Mouse (Mus musculus): ENCODE measurements around the gene Trim32. TPM values are rescaled to one million over a fixed set of nuclear protein-coding genes. Genes with fewer than 3 reads are reported as not detected.

The Trim32 gene
- polyA plus RNA-seq, 1 experiment from 2014 or later, result 54.9 TPM

DNA sequence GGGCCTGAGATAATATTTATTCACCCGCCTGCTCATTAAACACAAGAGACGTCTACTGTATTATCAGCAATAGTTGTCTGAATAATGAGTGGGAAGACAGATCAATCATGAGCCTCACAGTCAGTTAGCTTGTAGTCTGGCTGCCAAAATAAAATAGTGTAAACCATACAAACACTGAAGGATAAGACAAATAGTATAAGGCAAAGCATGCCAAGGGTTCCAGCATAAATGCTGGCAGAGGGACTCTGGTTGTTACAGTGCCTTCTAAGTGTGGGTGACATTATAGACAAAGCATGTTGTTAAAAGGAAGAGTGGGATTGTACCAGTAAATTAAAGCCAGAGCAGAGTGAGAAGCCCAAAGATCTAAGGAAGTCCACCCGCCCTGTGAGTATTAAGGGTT lies 15.3 kb downstream of the Trim32 start:
- WGBS, result 77% methylated on average over 3 of the region's 3 CpGs
- Histone ChIP-seq H3K4me2 (no peak overlapping the region), H3K36me3 (peaks cover 54% of the 10 kb centered on the region), H3K9ac (no peak overlapping the region), H3K4me1 (no peaks in the 10 kb centered on the region), H3K27me3 (no peaks in the 10 kb centered on the region), H3K9me3 (replicated peaks) (no peaks in the 10 kb centered on the region), H3K27ac (no peak overlapping the region), H3K4me3 (replicated peaks) (no peak overlapping the region)
- no peak for ATAC-seq (replicated peaks; ENCODE audit: low FRiP score)

DNA sequence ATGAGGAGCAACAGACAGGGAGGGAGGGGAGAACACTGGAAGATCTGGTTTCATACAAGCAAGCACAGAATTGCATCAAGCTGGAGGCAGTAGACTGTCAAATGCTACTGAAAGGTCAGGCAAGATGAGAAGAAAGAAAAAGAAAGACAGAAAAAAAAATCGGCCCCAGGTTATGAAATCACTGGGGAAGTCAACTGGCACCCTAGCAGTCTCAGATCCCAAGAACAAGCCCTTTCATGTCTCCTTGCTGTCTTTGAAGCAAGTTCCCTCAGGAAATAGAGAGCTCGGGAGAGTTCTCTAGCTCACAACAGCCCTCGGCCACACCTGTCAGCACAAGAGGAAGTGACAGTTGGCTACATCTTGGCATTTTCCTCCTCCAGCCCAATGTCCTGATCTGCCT lies 33.4 kb downstream of the Trim32 start:
- Histone ChIP-seq H3K9ac (no peak overlapping the region), H3K4me2 (no peak overlapping the region), H3K4me1 (0 out of 2 replicates have a peak, but pooled peaks cover 6% of the 10 kb centered on the region), H3K9me3 (replicated peaks) (no peaks in the 10 kb centered on the region), H3K4me3 (replicated peaks) (no peak overlapping the region), H3K27ac (no peak overlapping the region), H3K36me3 (no peaks in the 10 kb centered on the region), H3K27me3 (no peaks in the 10 kb centered on the region)
- WGBS, result 54% methylated on average over 3 of the region's 3 CpGs
- ATAC-seq (replicated peaks; ENCODE audit: low FRiP score), result no peak

DNA sequence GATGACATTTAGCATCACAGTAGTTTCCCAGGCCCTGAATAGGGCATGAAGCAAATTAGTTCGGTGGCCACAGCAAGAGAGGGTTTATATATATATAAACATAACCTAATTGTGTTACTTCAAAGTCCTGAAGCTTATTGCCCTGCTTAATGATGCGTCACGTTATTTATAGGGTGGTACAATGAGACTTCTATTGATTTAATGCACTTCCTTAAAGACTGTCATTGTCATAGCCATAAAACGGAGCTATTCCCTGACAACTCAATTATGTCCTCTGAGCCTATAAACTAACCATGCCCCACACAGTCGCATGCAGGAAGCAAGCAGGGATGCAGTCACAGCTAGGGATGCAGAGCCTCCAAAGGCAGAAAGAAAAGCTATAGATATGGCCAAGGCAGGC lies 37.8 kb downstream of the Trim32 start:
- H3K36me3 ChIP-seq, result no peaks in the 10 kb centered on the region
- H3K9ac ChIP-seq, result no peak overlapping the region
- H3K9me3 ChIP-seq (replicated peaks), result no peaks in the 10 kb centered on the region
- H3K4me1 ChIP-seq, result 0 out of 2 replicates have a peak, but pooled peaks cover 4% of the 10 kb centered on the region
- no peak overlapping the region for H3K4me3 ChIP-seq (replicated peaks)
- H3K27me3 ChIP-seq, result no peaks in the 10 kb centered on the region
- no peak overlapping the region for H3K4me2 ChIP-seq
- H3K27ac ChIP-seq, result no peak overlapping the region
- 14% methylated on average over 5 of the region's 5 CpGs for WGBS
- ATAC-seq (replicated peaks; ENCODE audit: low FRiP score), result peak; percentile 49

DNA sequence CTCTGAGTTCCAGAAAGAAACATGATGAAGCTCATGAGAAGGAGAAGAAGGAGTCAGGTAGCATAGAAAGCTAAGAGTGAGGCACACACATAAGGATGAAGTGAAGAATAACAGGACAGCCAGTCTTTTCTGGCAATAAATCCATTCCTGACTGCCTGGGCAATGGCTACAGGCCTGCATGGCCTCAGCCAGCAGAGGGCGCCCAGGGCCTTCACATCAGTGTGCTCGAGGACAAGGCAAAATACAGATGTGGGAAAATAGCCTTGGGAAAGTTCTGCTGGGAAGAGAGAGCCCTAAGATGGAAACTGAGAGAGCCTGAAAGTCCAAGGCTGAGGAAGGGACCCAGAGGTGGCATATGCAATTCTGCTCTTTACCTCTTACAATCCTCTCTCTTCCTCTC lies 49.9 kb downstream of the Trim32 start:
- no peaks in the 10 kb centered on the region for H3K36me3 ChIP-seq
- H3K4me2 ChIP-seq, result no peak overlapping the region
- 3% methylated on average over 2 of the region's 2 CpGs for WGBS
- ATAC-seq (replicated peaks; ENCODE audit: low FRiP score), result peak; percentile 86; the same call in 1 of the 2 replicates
- H3K4me1 ChIP-seq, result no peaks in the 10 kb centered on the region
- H3K9me3 ChIP-seq (replicated peaks), result no peaks in the 10 kb centered on the region
- no peak overlapping the region for H3K27ac ChIP-seq
- H3K9ac ChIP-seq, result no peak overlapping the region
- H3K4me3 ChIP-seq (replicated peaks), result no peak overlapping the region
- H3K27me3 ChIP-seq, result no peaks in the 10 kb centered on the region

DNA sequence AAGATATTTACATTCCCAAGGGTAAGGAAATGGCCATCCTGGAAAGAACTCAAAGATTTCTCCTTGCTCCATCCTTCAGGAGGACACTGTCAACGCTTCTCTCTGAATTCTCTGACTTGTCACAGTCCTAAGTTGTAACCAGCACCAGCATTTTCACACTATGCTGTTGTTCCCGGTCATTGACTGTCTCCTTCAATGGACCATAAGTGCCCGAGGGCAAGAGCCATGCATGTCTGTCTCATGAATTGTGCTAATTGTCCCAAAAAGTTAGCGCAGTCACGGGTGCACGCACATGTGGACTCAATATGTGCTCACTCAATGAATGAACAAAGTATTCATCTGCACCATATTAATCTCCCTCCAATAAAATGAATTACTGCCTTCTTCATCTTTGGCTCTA lies 58.4 kb downstream of the Trim32 start:
- 68% methylated on average over 6 of the region's 6 CpGs for WGBS
- no peak overlapping the region for H3K4me3 ChIP-seq (replicated peaks)
- H3K36me3 ChIP-seq, result no peaks in the 10 kb centered on the region
- H3K4me1 ChIP-seq, result no peaks in the 10 kb centered on the region
- ATAC-seq (replicated peaks; ENCODE audit: low FRiP score), result no peak
- no peak overlapping the region for H3K4me2 ChIP-seq
- no peaks in the 10 kb centered on the region for H3K27me3 ChIP-seq
- H3K9ac ChIP-seq, result no peak overlapping the region
- no peak overlapping the region for H3K27ac ChIP-seq
- no peaks in the 10 kb centered on the region for H3K9me3 ChIP-seq (replicated peaks)
